Mouse (Mus musculus) kidney, postnatal 14 days (tissue): ENCODE data around the gene Trabd2b.

Source experiments
- DNase-seq: peaks from one replicate; pipeline ENCODE4 v3.0.0; 2022; ENCODE audit warnings: mixed read lengths

Trabd2b gene

DNA sequence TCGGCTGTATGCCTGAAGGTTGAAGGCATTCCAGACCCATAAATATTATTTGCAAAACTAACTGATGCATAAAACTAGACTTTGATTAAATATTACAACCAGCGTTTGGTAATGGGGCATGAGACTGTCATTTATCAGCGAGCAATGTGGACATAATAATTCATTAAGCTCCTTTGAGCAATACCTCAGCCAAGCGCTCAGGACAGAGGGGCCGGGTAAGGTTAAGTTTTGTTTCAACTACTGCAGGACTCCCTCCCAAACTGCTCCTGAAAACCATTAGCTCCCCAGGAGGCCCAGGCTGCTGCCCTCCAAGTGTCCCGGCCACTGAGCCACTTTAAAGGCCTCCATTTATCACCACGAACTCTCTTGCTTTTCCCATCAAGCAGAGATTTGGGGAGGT, 93.8 kb downstream of the Trabd2b start:
- DNase-seq: peak; percentile 42

DNA sequence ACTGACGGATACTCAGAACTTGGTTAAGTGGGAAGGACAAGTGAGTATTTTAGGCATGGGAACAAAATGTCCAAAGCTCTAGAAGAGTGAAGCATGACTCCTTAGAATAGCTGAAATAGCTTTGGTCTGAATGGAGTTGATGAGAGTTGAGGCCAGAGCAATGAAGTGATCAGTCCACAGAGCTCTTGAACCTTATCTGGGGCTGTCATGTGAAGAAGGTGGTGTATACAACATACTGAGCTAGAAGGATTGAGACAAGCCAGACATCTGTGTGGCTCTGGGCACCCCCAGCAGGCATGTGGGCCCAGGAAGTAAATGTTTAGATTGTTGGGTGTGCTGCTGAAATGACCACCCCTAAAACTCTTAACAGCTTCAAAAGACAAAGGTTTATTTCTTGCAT, 94.5 kb downstream of the Trabd2b start:
- no peak for DNase-seq

GRCm38 (mm10) chr4:114501611-114502010, 95.1 kb downstream of the Trabd2b start:
- DNase-seq: no peak

- DNase-seq: peak; percentile 24
These were observed 97.9 kb downstream of the Trabd2b start for GRCm38 (mm10) chr4:114504227-114505041.

GRCm38 (mm10) chr4:114509601-114510000, 103.1 kb downstream of the Trabd2b start:
- DNase-seq: no peak

- DNase-seq: no peak
These were observed 105.1 kb downstream of the Trabd2b start for GRCm38 (mm10) chr4:114511649-114512048.

GRCm38 (mm10) chr4:114513149-114513548, 106.6 kb downstream of the Trabd2b start:
- DNase-seq: no peak

DNA sequence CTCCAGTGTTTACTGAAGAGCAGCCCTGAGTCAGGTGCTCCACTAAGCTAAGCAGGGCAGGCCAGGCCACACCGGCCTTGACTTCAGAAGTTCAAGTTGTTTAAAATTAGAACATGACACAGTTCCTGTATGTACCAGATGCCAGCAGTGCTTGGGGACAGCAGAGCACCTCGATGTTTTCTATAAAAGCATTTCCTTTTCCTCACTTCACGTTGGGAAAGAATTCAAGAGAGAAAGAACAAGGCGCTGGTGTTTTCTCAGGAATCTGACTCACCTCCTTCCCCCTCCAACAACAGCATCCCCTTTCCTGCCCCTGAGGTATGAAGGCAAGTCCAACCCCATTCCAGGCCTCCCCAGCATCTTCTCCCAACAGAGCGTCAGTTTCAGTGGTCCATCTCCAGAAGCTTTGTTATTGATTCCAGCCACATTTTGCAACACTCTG, 108.8 kb downstream of the Trabd2b start:
- peak; percentile 19 for DNase-seq

GRCm38 (mm10) chr4:114516651-114517050, 110.1 kb downstream of the Trabd2b start:
- peak; percentile 34 for DNase-seq

DNA sequence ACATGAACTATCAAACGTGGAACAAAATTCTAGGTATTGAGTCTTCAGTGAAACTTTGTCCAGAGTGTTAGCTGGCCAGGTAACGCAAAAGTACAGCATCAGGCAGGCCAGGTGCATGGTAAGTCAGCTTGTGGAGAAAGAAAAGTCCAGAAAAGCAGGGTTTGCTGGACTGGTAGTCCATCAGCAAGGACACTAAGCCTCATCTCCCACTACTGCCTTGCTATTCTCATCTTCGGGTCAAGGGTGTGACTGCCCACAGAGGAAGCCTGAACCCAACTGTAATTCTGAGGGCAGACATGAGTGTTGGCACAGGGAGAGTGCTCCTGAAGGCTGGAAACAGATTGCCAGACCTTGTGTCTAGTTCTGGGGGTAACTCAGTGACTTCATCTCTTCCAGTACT, 111.5 kb downstream of the Trabd2b start:
- no peak for DNase-seq

DNA sequence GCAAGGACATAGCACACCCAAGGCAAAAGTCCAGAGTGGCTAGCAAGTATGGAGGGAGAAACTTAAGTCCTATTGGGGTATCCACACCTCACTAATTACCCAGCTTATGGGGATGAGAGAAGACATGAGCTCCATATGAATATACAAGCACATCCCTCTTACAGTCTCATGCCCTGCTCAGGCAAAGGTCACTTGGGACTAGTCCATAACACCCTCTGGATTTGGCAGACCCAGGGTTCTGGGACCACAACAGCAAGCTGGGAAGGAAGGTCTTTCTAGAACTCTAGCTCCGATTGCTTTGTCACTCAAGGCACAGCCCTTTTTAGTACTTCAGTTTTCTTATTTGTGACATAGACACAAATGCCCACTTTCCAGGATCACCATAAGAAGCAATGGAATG, 112.0 kb downstream of the Trabd2b start:
- no peak for DNase-seq

DNA sequence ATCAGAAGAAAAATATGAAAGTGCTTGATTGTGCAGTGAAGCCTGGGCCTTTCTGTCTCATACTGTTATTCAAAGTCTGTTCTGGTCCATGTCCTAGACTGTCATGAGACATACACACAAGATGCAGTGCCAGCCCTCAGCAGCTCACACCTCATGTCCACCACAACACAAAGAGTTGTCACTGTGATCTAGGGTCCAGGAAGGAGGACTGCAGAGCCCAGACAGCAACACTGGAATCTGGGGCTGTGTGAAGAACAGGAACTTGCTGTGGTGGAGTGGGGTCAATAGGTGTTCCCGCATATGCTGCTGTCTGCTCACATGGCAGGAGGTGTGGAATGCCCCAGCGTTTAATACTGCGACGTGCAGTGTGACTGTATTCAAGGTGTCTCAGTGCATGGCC, 112.8 kb downstream of the Trabd2b start:
- DNase-seq: no peak

GRCm38 (mm10) chr4:114519966-114520365, 113.4 kb downstream of the Trabd2b start:
- DNase-seq: no peak

DNA sequence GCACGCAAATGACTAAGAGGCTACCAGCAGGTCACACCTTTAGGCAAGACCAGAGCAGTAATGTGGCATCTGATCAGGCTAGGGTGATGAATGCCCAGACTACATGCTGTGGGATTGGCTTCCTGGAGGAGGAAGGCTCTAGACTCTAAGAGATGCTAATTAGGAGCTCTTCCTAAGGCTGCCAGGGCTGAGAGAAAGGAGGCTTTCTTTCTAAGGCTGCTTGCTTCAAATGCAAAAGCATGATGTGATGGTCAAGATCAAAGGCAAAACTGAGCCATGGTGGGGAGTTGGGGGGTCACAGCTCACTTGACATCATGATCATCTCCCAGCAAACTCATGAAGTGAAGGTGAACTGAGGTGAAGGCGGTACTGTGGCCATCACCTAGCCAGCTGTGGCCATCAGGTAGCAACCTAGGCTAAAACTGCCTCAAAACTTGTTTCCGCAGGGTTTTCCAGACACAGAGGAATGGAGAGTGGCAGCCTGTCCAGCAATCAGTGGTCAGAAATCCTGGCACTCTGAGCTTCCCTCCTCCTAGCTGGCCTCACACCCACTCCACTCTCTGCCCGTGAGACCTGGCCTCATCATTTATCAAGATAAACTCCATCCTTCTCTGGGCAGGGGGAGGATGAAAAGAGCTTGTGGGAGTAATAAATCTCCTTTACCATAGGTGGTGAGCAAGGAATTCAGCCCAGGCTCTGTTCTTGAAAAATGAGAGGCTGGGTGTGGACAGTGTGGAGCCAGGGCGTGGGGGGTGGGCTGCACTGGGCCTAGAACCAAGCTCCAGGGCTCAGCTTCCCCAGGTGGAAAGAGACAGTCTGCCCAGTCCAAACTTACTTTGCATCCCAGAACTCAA, 117.0 kb downstream of the Trabd2b start:
- DNase-seq: no peak

- no peak for DNase-seq
These were observed 125.1 kb downstream of the Trabd2b start for GRCm38 (mm10) chr4:114531591-114531990.

GRCm38 (mm10) chr4:114533894-114534754, 127.6 kb downstream of the Trabd2b start:
- DNase-seq: no peak

- DNase-seq: no peak
These were observed 131.0 kb downstream of the Trabd2b start for GRCm38 (mm10) chr4:114537376-114537974.

GRCm38 (mm10) chr4:114540031-114540430, 133.5 kb downstream of the Trabd2b start:
- DNase-seq: no peak

DNA sequence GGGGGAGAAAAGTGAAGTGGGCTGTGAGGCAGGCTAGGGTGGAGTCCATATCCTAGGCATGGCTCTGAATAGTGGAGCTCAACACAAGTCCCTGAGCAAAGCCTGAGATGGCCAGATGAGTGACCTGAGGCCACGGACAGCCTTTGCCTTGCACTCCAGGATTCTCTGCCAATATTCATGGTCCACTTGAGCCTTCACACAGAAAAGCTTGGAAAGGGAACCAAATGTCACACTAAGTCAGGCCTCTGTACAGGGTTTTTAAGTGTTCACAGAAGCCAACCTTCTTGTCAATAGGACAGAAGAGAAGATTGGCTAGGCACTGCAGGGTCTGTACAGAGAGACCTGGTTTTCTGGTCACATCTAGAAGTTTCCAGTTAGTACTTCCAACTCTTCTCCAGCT, 134.7 kb downstream of the Trabd2b start:
- no peak for DNase-seq

DNA sequence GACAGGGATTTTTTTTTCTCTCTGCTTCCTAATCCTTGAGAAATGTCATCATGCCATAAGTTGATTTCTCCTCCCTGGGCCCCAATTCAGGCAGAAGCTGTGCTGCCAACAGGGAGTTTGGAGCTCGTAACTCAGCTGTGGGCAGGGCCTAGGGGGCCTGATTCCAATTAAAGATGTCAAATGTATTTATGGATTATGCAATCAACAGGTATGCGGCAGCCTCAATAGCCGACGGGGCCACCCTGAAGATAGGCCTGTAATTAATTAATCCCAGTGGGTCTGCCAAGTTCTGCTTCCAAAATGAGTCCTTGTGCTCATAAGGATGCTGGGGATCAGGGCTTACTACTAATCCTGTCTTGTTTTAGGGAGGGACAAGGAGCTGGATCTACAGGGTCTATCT, 135.6 kb downstream of the Trabd2b start:
- no peak for DNase-seq

GRCm38 (mm10) chr4:114545481-114546200, 139.1 kb downstream of the Trabd2b start:
- no peak for DNase-seq
